Mouse (Mus musculus) embryonic facial prominence, embryonic 12.5 days (tissue): ENCODE data around the gene Slc38a11. TPM values are rescaled to one million over a fixed set of nuclear protein-coding genes. Genes with fewer than 3 reads are reported as not detected.

Source experiments
- ATAC-seq: fragments of 200-750 bp; cut with Nextera tagmentation; 2 replicates; pipeline ENCODE4 v1.8.0; 2017; ENCODE audit not compliant: insufficient number of reproducible peaks, insufficient read depth, low FRiP score, low TSS enrichment
- H3K27ac ChIP-seq: fragments of 300-500 bp; sonication (generic); 2 replicates; pipeline ENCODE4 v1.5.1; 2016; ENCODE audit warnings: mild to moderate bottlenecking
- H3K27me3 ChIP-seq: fragments of 300-500 bp; sonication (generic); 2 replicates; pipeline ENCODE4 v1.6.1; 2016; ENCODE audit warnings: mild to moderate bottlenecking, moderate library complexity
- H3K36me3 ChIP-seq: fragments of 300-500 bp; sonication (generic); 2 replicates; pipeline ENCODE4 v1.6.1; 2016; ENCODE audit warnings: mild to moderate bottlenecking
- H3K4me1 ChIP-seq: fragments of 300-500 bp; sonication (generic); 2 replicates; pipeline ENCODE4 v1.6.1; 2016
- H3K4me2 ChIP-seq: fragments of 300-500 bp; sonication (generic); replicated peaks from 2 replicates; pipeline ENCODE4 v1.6.1; 2016; ENCODE audit warnings: mild to moderate bottlenecking, moderate library complexity
- H3K4me3 ChIP-seq: fragments of 300-500 bp; sonication (generic); 2 replicates; pipeline ENCODE4 v1.5.1; 2016; ENCODE audit warnings: mild to moderate bottlenecking
- H3K9ac ChIP-seq: fragments of 300-500 bp; sonication (generic); 2 replicates; pipeline ENCODE4 v1.6.1; 2016; ENCODE audit warnings: mild to moderate bottlenecking, moderate library complexity
- H3K9me3 ChIP-seq: fragments of 300-500 bp; sonication (generic); 2 replicates; pipeline ENCODE4 v1.6.1; 2016; ENCODE audit warnings: mild to moderate bottlenecking, moderate library complexity
- WGBS: fragments of 180-500 bp; shearing (Covaris S2); methylation state at CpG from one replicate; pipeline ENCODE4 v1.1.7; 2016; 5-methylcytosine and 5-hydroxymethylcytosine counted together
- polyA plus RNA-seq: library from polyadenylated mRNA; unstranded; fragments of >200 nt; fragmentation: Nextera tagmentation; extraction: Ambion mirVana; gene quantifications from 2 replicates; pipeline ENCODE4 v1.2.1, GENCODE M21; 2016

Gene Slc38a11
- polyA plus RNA-seq, 1 experiment from 2014 or later = 0.96 TPM

- ATAC-seq = no peak
- no peaks in the 10 kb centered on the region for H3K27me3 ChIP-seq
- no peaks in the 10 kb centered on the region for H3K4me1 ChIP-seq
- no peak overlapping the region for H3K4me3 ChIP-seq
- no peak overlapping the region for H3K4me2 ChIP-seq
- no peaks in the 10 kb centered on the region for H3K9me3 ChIP-seq
- 91% methylated on average over 4 of the region's 4 CpGs for WGBS
- H3K9ac ChIP-seq = no peak overlapping the region
- H3K36me3 ChIP-seq = no peaks in the 10 kb centered on the region
- H3K27ac ChIP-seq = no peak overlapping the region
These were observed 9.2 kb upstream of the Slc38a11 start for GRCm38 (mm10) chr2:65373076-65373475.

GRCm38 (mm10) chr2:65360736-65361475 lies 2.9 kb downstream of the Slc38a11 start:
- no peak overlapping the region for H3K4me2 ChIP-seq
- no peak for ATAC-seq
- no peak overlapping the region for H3K4me3 ChIP-seq
- H3K27ac ChIP-seq = no peak overlapping the region
- H3K9ac ChIP-seq = no peak overlapping the region
- H3K4me1 ChIP-seq = peaks cover 4% of the 10 kb centered on the region; the same call in 1 of the 2 replicates
- no peaks in the 10 kb centered on the region for H3K36me3 ChIP-seq
- no peaks in the 10 kb centered on the region for H3K9me3 ChIP-seq
- no peaks in the 10 kb centered on the region for H3K27me3 ChIP-seq
- 79% methylated on average over 9 of the region's 9 CpGs for WGBS

GRCm38 (mm10) chr2:65347367-65347766 lies 16.5 kb downstream of the Slc38a11 start:
- WGBS = 46% methylated on average over 4 of the region's 4 CpGs
- ATAC-seq = no peak

GRCm38 (mm10) chr2:65346915-65347314 lies 16.9 kb downstream of the Slc38a11 start:
- no peak overlapping the region for H3K4me2 ChIP-seq

More at GRCm38 (mm10) chr2:65347367-65347766, 16.5 kb downstream of the Slc38a11 start:
- H3K27ac ChIP-seq = no peak overlapping the region
- no peaks in the 10 kb centered on the region for H3K27me3 ChIP-seq
- no peaks in the 10 kb centered on the region for H3K4me1 ChIP-seq
- no peak overlapping the region for H3K4me2 ChIP-seq
- no peak overlapping the region for H3K4me3 ChIP-seq
- H3K9me3 ChIP-seq = no peaks in the 10 kb centered on the region
- H3K9ac ChIP-seq = no peak overlapping the region
- no peaks in the 10 kb centered on the region for H3K36me3 ChIP-seq

GRCm38 (mm10) chr2:65346037-65346436 lies 17.8 kb downstream of the Slc38a11 start:
- no peaks in the 10 kb centered on the region for H3K9me3 ChIP-seq
- H3K27ac ChIP-seq = no peak overlapping the region
- no peaks in the 10 kb centered on the region for H3K27me3 ChIP-seq
- 83% methylated on average over 5 of the region's 5 CpGs for WGBS
- H3K9ac ChIP-seq = no peak overlapping the region
- H3K4me2 ChIP-seq = no peak overlapping the region
- no peaks in the 10 kb centered on the region for H3K36me3 ChIP-seq
- no peak overlapping the region for H3K4me3 ChIP-seq
- no peaks in the 10 kb centered on the region for H3K4me1 ChIP-seq
- no peak for ATAC-seq

More at GRCm38 (mm10) chr2:65346915-65347314, 16.9 kb downstream of the Slc38a11 start:
- no peak for ATAC-seq
- Histone ChIP-seq H3K27ac (no peak overlapping the region), H3K27me3 (no peaks in the 10 kb centered on the region), H3K4me3 (no peak overlapping the region), H3K36me3 (no peaks in the 10 kb centered on the region), H3K9me3 (no peaks in the 10 kb centered on the region), H3K9ac (no peak overlapping the region), H3K4me1 (no peaks in the 10 kb centered on the region)
- WGBS = 75% methylated on average over 1 of the region's 1 CpGs

GRCm38 (mm10) chr2:65342057-65342456 lies 21.8 kb downstream of the Slc38a11 start:
- Histone ChIP-seq H3K4me1 (no peaks in the 10 kb centered on the region), H3K27me3 (no peaks in the 10 kb centered on the region), H3K9me3 (no peaks in the 10 kb centered on the region), H3K27ac (no peak overlapping the region), H3K36me3 (no peaks in the 10 kb centered on the region), H3K4me3 (no peak overlapping the region), H3K4me2 (no peak overlapping the region), H3K9ac (no peak overlapping the region)
- WGBS = 31% methylated on average over 10 of the region's 10 CpGs
- 0 out of 2 replicates have a peak, but pooled peaks have one; percentile 28 for ATAC-seq

GRCm38 (mm10) chr2:65340839-65341238 lies 23.0 kb downstream of the Slc38a11 start:
- Histone ChIP-seq H3K4me3 (no peak overlapping the region), H3K9ac (no peak overlapping the region), H3K27me3 (no peaks in the 10 kb centered on the region), H3K4me2 (no peak overlapping the region), H3K36me3 (no peaks in the 10 kb centered on the region), H3K4me1 (no peaks in the 10 kb centered on the region), H3K9me3 (no peaks in the 10 kb centered on the region), H3K27ac (no peak overlapping the region)
- no peak for ATAC-seq
- WGBS = 75% methylated on average over 3 of the region's 3 CpGs

GRCm38 (mm10) chr2:65337378-65338140 lies 26.3 kb downstream of the Slc38a11 start:
- H3K4me2 ChIP-seq = no peak overlapping the region

GRCm38 (mm10) chr2:65336608-65337007 lies 27.2 kb downstream of the Slc38a11 start:
- ATAC-seq = no peak
- H3K4me3 ChIP-seq = no peak overlapping the region
- 84% methylated on average over 3 of the region's 3 CpGs for WGBS
- no peak overlapping the region for H3K9ac ChIP-seq
- no peaks in the 10 kb centered on the region for H3K27me3 ChIP-seq
- no peaks in the 10 kb centered on the region for H3K4me1 ChIP-seq
- H3K4me2 ChIP-seq = no peak overlapping the region
- no peak overlapping the region for H3K27ac ChIP-seq
- no peaks in the 10 kb centered on the region for H3K9me3 ChIP-seq
- no peaks in the 10 kb centered on the region for H3K36me3 ChIP-seq

More at GRCm38 (mm10) chr2:65337378-65338140, 26.3 kb downstream of the Slc38a11 start:
- Histone ChIP-seq H3K4me1 (no peaks in the 10 kb centered on the region), H3K9ac (no peak overlapping the region), H3K36me3 (no peaks in the 10 kb centered on the region), H3K4me3 (no peak overlapping the region), H3K27me3 (no peaks in the 10 kb centered on the region), H3K9me3 (no peaks in the 10 kb centered on the region), H3K27ac (no peak overlapping the region)
- WGBS = 17% methylated on average over 14 of the region's 14 CpGs
- ATAC-seq = no peak

- H3K9me3 ChIP-seq = no peaks in the 10 kb centered on the region
- H3K4me2 ChIP-seq = no peak overlapping the region
- H3K4me3 ChIP-seq = no peak overlapping the region
- H3K4me1 ChIP-seq = no peaks in the 10 kb centered on the region
- H3K9ac ChIP-seq = no peak overlapping the region
- no peak for ATAC-seq
- H3K27me3 ChIP-seq = no peaks in the 10 kb centered on the region
- WGBS = 64% methylated on average over 9 of the region's 9 CpGs
- H3K27ac ChIP-seq = no peak overlapping the region
- no peaks in the 10 kb centered on the region for H3K36me3 ChIP-seq
These were observed 29.7 kb downstream of the Slc38a11 start for GRCm38 (mm10) chr2:65334091-65334490.

- ATAC-seq = no peak
- Histone ChIP-seq H3K27me3 (no peaks in the 10 kb centered on the region), H3K27ac (no peak overlapping the region), H3K4me1 (no peaks in the 10 kb centered on the region), H3K9ac (no peak overlapping the region), H3K36me3 (no peaks in the 10 kb centered on the region), H3K4me3 (no peak overlapping the region), H3K4me2 (no peak overlapping the region), H3K9me3 (no peaks in the 10 kb centered on the region)
- 61% methylated on average over 2 of the region's 2 CpGs for WGBS
These were observed 32.5 kb downstream of the Slc38a11 start for GRCm38 (mm10) chr2:65331321-65331720.
